ENCODE assay signal across 8 mouse cellular contexts in the genomic region with DNA sequence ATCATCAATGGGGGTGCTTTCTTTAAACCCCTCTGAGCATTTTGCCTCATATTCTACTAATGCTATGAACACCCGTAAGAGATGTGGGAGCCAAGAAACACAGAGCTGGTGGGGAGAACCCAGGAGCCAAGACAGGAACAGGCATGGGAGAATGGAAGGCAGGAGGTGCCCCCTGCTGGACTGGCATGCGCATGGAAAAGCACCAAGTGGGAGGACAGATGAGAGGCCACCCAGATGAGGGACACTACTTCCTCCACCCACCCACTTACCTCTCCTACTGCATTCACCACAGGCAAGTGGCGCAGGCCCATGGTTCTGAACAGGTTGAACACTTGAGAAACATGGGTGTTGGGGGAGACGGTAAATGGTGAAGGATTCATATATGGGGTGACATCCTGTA. TPM values are rescaled to one million over a fixed set of nuclear protein-coding genes. Genes with fewer than 3 reads are reported as not detected.
DNase-seq lines count a peak whose midpoint lies in the region; ATAC-seq lines count a peak whose summit lies in the region.
"Had no signal": no experiment of that assay in that cellular context is flagged by ENCODE, and none has a peak within 500 bp of the region (broad histone marks: within the 10 kb centered on the region; RNA-seq: fewer than 3 reads in every experiment).

No protein-coding gene starts in this region.

- no peaks in the 10 kb centered on the region for H3K9me3 ChIP-seq in liver, embryonic 12.5 days (replicated peaks)
- no peaks in the 10 kb centered on the region for H3K9me3 ChIP-seq in limb, embryonic 10.5 days (replicated peaks)
- H3K9me3 ChIP-seq: limb, embryonic 15.5 days had no signal

- H3K4me3 ChIP-seq in liver, embryonic 12.5 days: no peak overlapping the region
- no peak overlapping the region for H3K4me3 ChIP-seq in limb, embryonic 10.5 days
- H3K4me3 ChIP-seq: limb, embryonic 15.5 days had no signal

- DNase-seq in liver: peak; percentile 39
- peak; percentile 78 for DNase-seq in NIH3T3 (ENCODE audit: low read depth)
- DNase-seq in cerebellum, postnatal 36 days: peak; percentile 33 to 37
- DNase-seq in kidney, adult 8-10 months: peak; percentile 33 to 64
- DNase-seq in limb, embryonic 10.5 days (ENCODE audit: low spot score): peak; percentile 38
- peak; percentile 70 for DNase-seq in right cerebral cortex, adult 18-20 months

- H3K9ac ChIP-seq in liver, embryonic 12.5 days: no peak overlapping the region
- H3K9ac ChIP-seq: limb, embryonic 15.5 days had no signal

- 80% methylated on average over 4 of the region's 4 CpGs for WGBS in liver, embryonic 12.5 days (ENCODE audit: insufficient replicate concordance)
- 83% methylated on average over 4 of the region's 4 CpGs for WGBS in limb, embryonic 10.5 days

- no peak for ATAC-seq in liver, embryonic 12.5 days

- no peak overlapping the region for H3K4me2 ChIP-seq in liver, embryonic 12.5 days
- H3K4me2 ChIP-seq: limb, embryonic 15.5 days had no signal

- H3K27ac ChIP-seq in liver, embryonic 12.5 days: no peak overlapping the region
- H3K27ac ChIP-seq in limb, embryonic 10.5 days: no peak overlapping the region
- H3K27ac ChIP-seq: limb, embryonic 15.5 days had no signal

- H3K36me3 ChIP-seq in liver, embryonic 12.5 days: peaks cover 79% of the 10 kb centered on the region
- peaks cover 99% of the 10 kb centered on the region for H3K36me3 ChIP-seq in limb, embryonic 10.5 days

- H3K27me3 ChIP-seq in liver, embryonic 12.5 days (replicated peaks): no peaks in the 10 kb centered on the region
- H3K27me3 ChIP-seq in limb, embryonic 10.5 days (ENCODE audit: low read depth, poor library complexity, severe bottlenecking): no peaks in the 10 kb centered on the region
- H3K27me3 ChIP-seq: limb, embryonic 15.5 days had no signal

- no peaks in the 10 kb centered on the region for H3K4me1 ChIP-seq in liver, embryonic 12.5 days
- H3K4me1 ChIP-seq in limb, embryonic 10.5 days: peaks cover 19% of the 10 kb centered on the region
- H3K4me1 ChIP-seq: limb, embryonic 15.5 days had no signal

RNA-seq across cellular contexts. Expression of a gene that starts 7.9 kb away (rescaled TPM):
- polyA plus RNA-seq in liver, embryonic 12.5 days (2016; fragmentation: Nextera tagmentation; extraction: Ambion mirVana): 1.3 and 2.0 TPM in 2 replicates
- polyA plus RNA-seq in limb, embryonic 10.5 days (2016; fragmentation: Nextera tagmentation; extraction: Ambion mirVana): 2.2 and 7.7 TPM in 2 replicates
- polyA plus RNA-seq: limb, embryonic 15.5 days had no signal

RNA-seq across cellular contexts. Expression of a gene that starts 22.8 kb away (rescaled TPM):
- not detected in 2 replicates for polyA plus RNA-seq in liver, embryonic 12.5 days (2016; fragmentation: Nextera tagmentation; extraction: Ambion mirVana)
- polyA plus RNA-seq in limb, embryonic 10.5 days (2016; fragmentation: Nextera tagmentation; extraction: Ambion mirVana): not detected in 2 replicates

RNA-seq across cellular contexts. Expression of a gene that starts 30.2 kb away (rescaled TPM):
- 2.1 and 2.4 TPM in 2 replicates for polyA plus RNA-seq in liver, embryonic 12.5 days (2016; fragmentation: Nextera tagmentation; extraction: Ambion mirVana)
- polyA plus RNA-seq in limb, embryonic 10.5 days (2016; fragmentation: Nextera tagmentation; extraction: Ambion mirVana): 6.3 and 9.1 TPM in 2 replicates

RNA-seq across cellular contexts. Expression of a gene that starts 30.5 kb away (rescaled TPM):
- 14.0 and 14.7 TPM in 2 replicates for polyA plus RNA-seq in liver, embryonic 12.5 days (2016; fragmentation: Nextera tagmentation; extraction: Ambion mirVana)
- 23.3 and 25.8 TPM in 2 replicates for polyA plus RNA-seq in limb, embryonic 10.5 days (2016; fragmentation: Nextera tagmentation; extraction: Ambion mirVana)
